In the genomic region with DNA sequence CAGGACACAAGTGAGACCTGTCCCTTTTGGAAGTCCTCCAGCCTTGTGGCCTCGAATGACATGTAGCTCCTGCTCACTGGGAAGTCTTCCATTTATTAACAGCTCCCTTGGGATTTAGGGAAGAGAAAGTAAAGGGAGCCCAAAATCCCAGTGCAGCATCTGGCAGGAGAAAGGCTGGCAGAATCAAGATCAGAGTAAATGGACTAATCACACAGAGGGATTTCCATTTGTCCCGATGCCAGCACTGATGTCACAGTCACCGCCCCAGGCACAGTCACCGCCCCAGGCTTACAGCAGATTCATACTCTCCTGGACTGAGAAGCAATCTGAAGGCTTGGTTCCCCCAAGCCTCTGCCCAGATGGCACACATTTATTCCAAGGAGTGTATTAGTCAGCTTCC, we compare ENCODE assay signal across 8 mouse cellular contexts.
A peak's percentile ranks its signal among the peaks of the same experiment; 100 is the strongest.
DNase-seq lines count a peak whose midpoint lies in the region; ATAC-seq and TF ChIP-seq lines count a peak whose summit lies in the region.

No protein-coding gene starts in this region.

- ATAC-seq in kidney, embryonic 16.5 days (ENCODE audit: low FRiP score, low TSS enrichment): no peak
- no peak for ATAC-seq in activated CD4-positive, CD25-positive, alpha-beta regulatory T cell, adult 4 months

- H3K27me3 ChIP-seq in kidney, adult 2 months (replicated peaks; ENCODE audit: control insufficient read depth, insufficient read depth, low read length): no peaks in the 10 kb centered on the region
- no peaks in the 10 kb centered on the region for H3K27me3 ChIP-seq in kidney, embryonic 16.5 days (ENCODE audit: insufficient read depth, low read length)

- H3K4me3 ChIP-seq in kidney, adult 2 months (ENCODE audit: insufficient read depth, low read depth, low read length): no peak overlapping the region
- no peak overlapping the region for H3K4me3 ChIP-seq in kidney, embryonic 16.5 days (ENCODE audit: low read length)

- no peaks in the 10 kb centered on the region for H3K4me1 ChIP-seq in kidney, adult 2 months (ENCODE audit: control insufficient read depth, insufficient read depth, low read length)
- no peaks in the 10 kb centered on the region for H3K4me1 ChIP-seq in kidney, embryonic 16.5 days (ENCODE audit: insufficient read depth, low read length)

- no peak overlapping the region for H3K9ac ChIP-seq in kidney, embryonic 16.5 days (replicated peaks; ENCODE audit: low read length)

- intact Hi-C loops in heart, postnatal 14 days (cut with DNase I): loop anchor here (2.0 to 5.0 kb wide), 2 partner anchors 447 to 648 kb away; no protein-coding TSS in a partner anchor

- no peaks in the 10 kb centered on the region for H3K36me3 ChIP-seq in kidney, adult 2 months (ENCODE audit: control insufficient read depth, insufficient read depth, low read length)
- H3K36me3 ChIP-seq in kidney, embryonic 16.5 days (ENCODE audit: insufficient read depth, low read length): no peaks in the 10 kb centered on the region

- H3K9me3 ChIP-seq in kidney, embryonic 16.5 days (ENCODE audit: low read length): no peaks in the 10 kb centered on the region

- no peak overlapping the region for H3K4me2 ChIP-seq in kidney, embryonic 16.5 days (replicated peaks; ENCODE audit: low read depth, low read length)

- H3K27ac ChIP-seq in kidney, adult 2 months (ENCODE audit: insufficient read depth, low read depth, low read length): no peak overlapping the region
- H3K27ac ChIP-seq in kidney, embryonic 16.5 days (ENCODE audit: low read length): no peak overlapping the region

- peak; percentile 34 for DNase-seq in kidney, adult 2 months
- peak; percentile 68 for DNase-seq in 3134 (ENCODE audit: extremely low read depth, insufficient read length, low spot score)
- peak; percentile 76 for DNase-seq in adipocyte (ENCODE audit: low spot score)
- DNase-seq in heart, postnatal 14 days: peak; percentile 9 to 20
- DNase-seq in retina, postnatal 7 days (ENCODE audit: low read depth, low spot score): peak; percentile 57
- DNase-seq in testis, postnatal 10 days (ENCODE audit: low spot score): no peak

- WGBS in kidney, adult 2 months: 68% methylated on average over 4 of the region's 4 CpGs
- WGBS in kidney, embryonic 16.5 days: 70% methylated on average over 4 of the region's 4 CpGs

- no peak for TF ChIP-seq CTCF in kidney, adult 2 months (conservative IDR thresholded peaks at IDR 0.05; ENCODE audit: insufficient read depth, insufficient read length, low read depth, low read length)

- no peak for TF ChIP-seq POLR2A in kidney, adult 2 months (IDR thresholded peaks at IDR 0.05; ENCODE audit: low read depth, low read length)
